Mouse (Mus musculus) embryonic facial prominence, embryonic 12.5 days (tissue): Measurements from ENCODE around the gene Spint2. TPM values are rescaled to one million over a fixed set of nuclear protein-coding genes. Genes with fewer than 3 reads are reported as not detected.

Experiments used
- polyA plus RNA-seq: library from polyadenylated mRNA; unstranded; fragments of >200 nt; fragmentation: Nextera tagmentation; extraction: Ambion mirVana; gene quantifications from 2 replicates; pipeline ENCODE4 v1.2.1, GENCODE M21; 2016

Gene Spint2
- polyA plus RNA-seq, 1 experiment from 2014 or later = 94.0 TPM

Other genes with a start within 250 kb of the Spint2 start
- gene Ryr1, start 156.7 kb downstream of the Spint2 start, polyA plus RNA-seq = 3.7 and 4.3 TPM in 2 replicates
- 0.92 and 1.1 TPM in 2 replicates for gene Rasgrp4, start 147.1 kb downstream of the Spint2 start, polyA plus RNA-seq
- 12.9 and 15.6 TPM in 2 replicates for gene Fam98c, start 125.7 kb downstream of the Spint2 start, polyA plus RNA-seq
- 0.59 and 0.78 TPM in 2 replicates for gene Ggn, start 111.7 kb downstream of the Spint2 start, polyA plus RNA-seq
- gene Spred3, start 111.5 kb downstream of the Spint2 start, polyA plus RNA-seq = 5.9 and 6.3 TPM in 2 replicates
- 278 and 280 TPM in 2 replicates for gene Psmd8, start 101.2 kb downstream of the Spint2 start, polyA plus RNA-seq
- 0.37 and 0.60 TPM in 2 replicates for gene Catsperg1, start 67.9 kb downstream of the Spint2 start, polyA plus RNA-seq
- gene Kcnk6, start 49.4 kb downstream of the Spint2 start, polyA plus RNA-seq = 1.2 and 1.4 TPM in 2 replicates
- 100 and 104 TPM in 2 replicates for gene Yif1b, start 43.6 kb downstream of the Spint2 start, polyA plus RNA-seq
- 1.9 and 2.6 TPM in 2 replicates for gene 2200002D01Rik, start 33.4 kb downstream of the Spint2 start, polyA plus RNA-seq
- gene Ppp1r14a, start 7.4 kb upstream of the Spint2 start, polyA plus RNA-seq = 17.1 and 19.6 TPM in 2 replicates
- gene Dpf1, start 22.0 kb upstream of the Spint2 start, polyA plus RNA-seq = 25.7 and 27.9 TPM in 2 replicates
- 13.8 and 16.3 TPM in 2 replicates for gene Sipa1l3, start 236.7 kb upstream of the Spint2 start, polyA plus RNA-seq